In genomic region chr11:50228772-50229171, GRCm38 (mm10) we compare ENCODE assay signal across 9 mouse cellular contexts. TPM values are rescaled to one million over a fixed set of nuclear protein-coding genes. Genes with fewer than 3 reads are reported as not detected.
A peak's percentile ranks its signal among the peaks of the same experiment; 100 is the strongest.
DNase-seq lines count a peak whose midpoint lies in the region; ATAC-seq and TF ChIP-seq lines count a peak whose summit lies in the region.
"Had no signal": no experiment of that assay in that cellular context is flagged by ENCODE, and none has a peak within 500 bp of the region (broad histone marks: within the 10 kb centered on the region; RNA-seq: fewer than 3 reads in every experiment).

No protein-coding gene starts in this region.

- peaks cover 25% of the 10 kb centered on the region for H3K36me3 ChIP-seq in limb, embryonic 13.5 days

- H3K4me3 ChIP-seq in layer of hippocampus, adult 2 months = no peak overlapping the region
- H3K4me3 ChIP-seq in limb, embryonic 13.5 days = no peak overlapping the region
- H3K4me3 ChIP-seq: midbrain, embryonic 12.5 days had no signal

- peak; percentile 65 for DNase-seq in adrenal gland, postnatal 10 days
- DNase-seq in adrenal gland, postnatal 25 days = no peak
- DNase-seq in layer of hippocampus, adult 2 months (ENCODE audit: low spot score in 2 of 2) = no peak
- no peak for DNase-seq in layer of hippocampus, adult 18-20 months (ENCODE audit: low spot score in 2 of 2)
- DNase-seq in cerebellum, adult 9-10 months = peak; percentile 77
- no peak for DNase-seq in yolk sac, embryonic 10.5 days (ENCODE audit: low spot score)
- no peak for DNase-seq in testis, postnatal 14 days (ENCODE audit: low spot score)

- no peak for TF ChIP-seq CTCF in layer of hippocampus, adult 2 months (conservative IDR thresholded peaks at IDR 0.05)

- H3K27me3 ChIP-seq in limb, embryonic 13.5 days = peaks cover 10% of the 10 kb centered on the region; the same call in 1 of the 2 replicates

- no peak for ATAC-seq in limb, embryonic 13.5 days (ENCODE audit: low FRiP score, low read depth)

- H3K4me2 ChIP-seq in limb, embryonic 13.5 days (replicated peaks) = peak overlapping the region; percentile 15; the same call in 1 of the 2 replicates
- H3K4me2 ChIP-seq: midbrain, embryonic 12.5 days had no signal

- 0 out of 2 replicates have a peak overlapping the region, but pooled peaks have one; percentile 14 for H3K27ac ChIP-seq in layer of hippocampus, adult 2 months
- peak overlapping the region; percentile 15; the same call in 1 of the 2 replicates for H3K27ac ChIP-seq in limb, embryonic 13.5 days
- H3K27ac ChIP-seq: midbrain, embryonic 12.5 days had no signal

- H3K4me1 ChIP-seq in limb, embryonic 13.5 days = peaks cover 54% of the 10 kb centered on the region

- WGBS in limb, embryonic 13.5 days = 19% methylated on average over 3 of the region's 3 CpGs

- H3K9me3 ChIP-seq in limb, embryonic 13.5 days = no peaks in the 10 kb centered on the region
- H3K9me3 ChIP-seq: midbrain, embryonic 12.5 days had no signal

- H3K9ac ChIP-seq in limb, embryonic 13.5 days = peak overlapping the region; percentile 8; the same call in 1 of the 2 replicates

RNA-seq across cellular contexts. Expression of gene Ltc4s, which starts 9.6 kb away (rescaled TPM):
- 10 to 100 TPM; 10.1 to 12.6 TPM for total RNA-seq in adrenal gland, postnatal 10 days (2021)
- 6.2 and 7.5 TPM in 2 replicates for total RNA-seq in adrenal gland, postnatal 25 days (2021)
- total RNA-seq in layer of hippocampus, adult 2 months (2021) = 1 to 10 TPM; 6.8 to 9.3 TPM
- total RNA-seq in layer of hippocampus, adult 18-20 months (2021) = 1 to 10 TPM; 6.8 to 7.1 TPM
- 0.79 and 1.3 TPM in 2 replicates for polyA plus RNA-seq in limb, embryonic 13.5 days (2015; fragmentation: Nextera tagmentation; extraction: Ambion mirVana)

RNA-seq across cellular contexts. Expression of gene Mgat4b, which starts 18.1 kb away (rescaled TPM):
- total RNA-seq in adrenal gland, postnatal 10 days (2021) = 100 to 1,000 TPM; 118 to 141 TPM
- total RNA-seq in adrenal gland, postnatal 25 days (2021) = 138 and 161 TPM in 2 replicates
- total RNA-seq in layer of hippocampus, adult 2 months (2021) = 10 to 100 TPM; 91.2 to 93.0 TPM
- total RNA-seq in layer of hippocampus, adult 18-20 months (2021) = 10 to 100 TPM; 80.7 to 84.1 TPM
- polyA plus RNA-seq in limb, embryonic 13.5 days (2015; fragmentation: Nextera tagmentation; extraction: Ambion mirVana) = 17.1 and 20.5 TPM in 2 replicates

RNA-seq across cellular contexts. Expression of gene Sqstm1, which starts 18.1 kb away (rescaled TPM):
- total RNA-seq in adrenal gland, postnatal 10 days (2021) = 100 to 1,000 TPM; 321 to 332 TPM
- 784 and 1,020 TPM in 2 replicates for total RNA-seq in adrenal gland, postnatal 25 days (2021)
- 100 to 1,000 TPM; 444 to 465 TPM for total RNA-seq in layer of hippocampus, adult 2 months (2021)
- total RNA-seq in layer of hippocampus, adult 18-20 months (2021) = 100 to 1,000 TPM; 486 to 498 TPM
- 214 TPM in 2 replicates for polyA plus RNA-seq in limb, embryonic 13.5 days (2015; fragmentation: Nextera tagmentation; extraction: Ambion mirVana)

RNA-seq across cellular contexts. Expression of gene Mrnip, which starts 54.5 kb away (rescaled TPM):
- 10 to 100 TPM; 12.1 to 17.9 TPM for total RNA-seq in adrenal gland, postnatal 10 days (2021)
- total RNA-seq in adrenal gland, postnatal 25 days (2021) = 10.5 and 15.0 TPM in 2 replicates
- total RNA-seq in layer of hippocampus, adult 2 months (2021) = 10 to 100 TPM; 12.7 to 15.8 TPM
- total RNA-seq in layer of hippocampus, adult 18-20 months (2021) = 10 to 100 TPM; 14.1 to 15.7 TPM
- 18.0 and 18.7 TPM in 2 replicates for polyA plus RNA-seq in limb, embryonic 13.5 days (2015; fragmentation: Nextera tagmentation; extraction: Ambion mirVana)

Comparison
In these comparisons a context has a peak if more than half of its experiments do, and no peak if none do; other contexts are left out.
1. DNase-seq: peak in adrenal gland, postnatal 10 days (single experiment) and cerebellum, adult 9-10 months (single experiment); none in adrenal gland, postnatal 25 days (single experiment), layer of hippocampus, adult 2 months (0 of 2), layer of hippocampus, adult 18-20 months (0 of 2), yolk sac, embryonic 10.5 days (single experiment) and testis, postnatal 14 days (single experiment).